Mouse (Mus musculus): ENCODE results near the gene Pip5k1b.

Pip5k1b gene

DNA sequence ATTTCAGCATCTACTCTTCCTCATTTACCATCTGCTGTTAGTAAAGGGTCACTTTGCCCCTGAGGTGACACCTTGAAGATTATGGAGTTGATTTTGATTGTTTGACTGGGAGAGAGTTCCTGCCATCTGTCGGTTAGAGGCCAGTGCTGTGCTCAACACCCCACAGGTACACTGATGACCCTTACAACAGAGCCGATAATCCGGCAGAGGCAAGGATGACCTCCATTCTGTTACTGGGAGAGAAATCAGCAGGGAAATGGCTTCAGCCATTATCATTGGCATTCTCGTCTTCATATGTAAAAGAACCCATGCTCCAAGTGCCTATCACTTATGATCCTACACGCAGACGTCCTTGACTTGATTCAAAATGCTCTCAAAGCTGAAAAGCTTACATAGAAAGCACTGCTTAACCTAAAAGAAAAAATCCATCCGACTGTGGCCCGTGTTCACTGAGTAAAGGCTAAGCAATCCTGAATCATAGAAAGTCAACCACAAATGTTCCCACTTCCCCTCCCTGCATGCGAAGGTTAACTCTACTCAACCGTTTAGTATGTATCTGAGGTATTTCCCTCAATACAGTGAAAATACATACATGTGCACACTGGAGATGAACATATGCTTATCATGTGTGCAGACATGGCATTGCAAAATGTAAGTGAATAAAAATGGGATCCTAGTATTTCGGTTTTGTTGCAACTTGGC is 146.7 kb downstream of the Pip5k1b start:
- DNase-seq = no peak

DNA sequence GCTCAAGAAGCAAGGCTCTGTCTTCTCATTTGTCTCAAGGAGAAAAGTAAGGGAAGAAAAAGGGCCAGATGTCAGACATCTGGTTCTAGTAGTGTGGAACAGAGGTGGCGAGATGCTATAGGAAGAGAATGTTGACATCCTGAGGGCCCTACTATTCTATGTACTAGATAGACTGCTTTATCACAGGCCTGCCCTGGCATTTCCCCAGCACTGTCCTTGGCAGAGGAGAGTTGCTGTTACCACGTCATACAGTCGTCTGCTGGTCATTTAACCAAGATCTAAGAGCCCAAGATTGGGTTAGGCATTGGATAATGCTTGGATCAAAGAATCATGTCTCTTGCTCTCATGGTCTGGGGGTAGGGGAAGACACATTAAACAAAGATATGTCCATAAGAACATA is 151.0 kb downstream of the Pip5k1b start:
- no peak for DNase-seq

DNA sequence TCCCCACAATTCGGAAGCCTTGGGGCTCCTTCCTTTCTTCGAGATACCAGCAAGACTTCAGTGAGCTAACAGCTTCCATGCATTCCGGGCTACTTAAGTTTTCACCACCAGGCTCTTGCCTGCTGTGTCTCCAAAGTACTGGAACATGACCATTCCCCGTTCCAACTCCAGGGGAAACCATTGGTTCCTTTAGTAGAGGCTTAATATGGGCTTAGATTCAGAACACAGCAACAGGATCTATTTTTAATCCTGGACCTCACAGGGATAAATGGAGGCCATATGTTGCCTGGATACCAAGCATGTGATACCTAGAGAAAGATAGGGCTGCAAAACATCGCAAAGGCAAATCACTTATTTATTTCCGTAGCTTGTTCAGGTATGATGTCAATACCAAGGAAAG is 152.4 kb downstream of the Pip5k1b start:
- DNase-seq = no peak

DNA sequence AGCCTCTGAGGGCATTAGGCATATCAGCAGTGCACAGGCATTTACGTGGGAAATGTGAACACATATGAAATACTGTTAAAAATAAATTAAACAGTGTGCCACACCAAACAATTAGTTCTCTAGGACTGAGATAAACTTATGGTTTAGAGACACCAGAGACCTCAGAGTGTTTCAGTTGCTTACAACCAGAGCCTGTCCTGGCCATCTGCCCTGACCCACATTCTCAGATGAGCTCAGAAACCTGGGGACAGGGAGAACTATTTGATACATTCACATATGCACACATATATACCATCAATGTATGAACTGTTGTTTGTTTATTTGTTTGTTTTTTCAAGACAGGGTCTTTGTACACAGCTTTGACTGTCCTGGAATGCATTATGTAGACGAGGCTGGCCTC is 161.8 kb downstream of the Pip5k1b start:
- DNase-seq = no peak

DNA sequence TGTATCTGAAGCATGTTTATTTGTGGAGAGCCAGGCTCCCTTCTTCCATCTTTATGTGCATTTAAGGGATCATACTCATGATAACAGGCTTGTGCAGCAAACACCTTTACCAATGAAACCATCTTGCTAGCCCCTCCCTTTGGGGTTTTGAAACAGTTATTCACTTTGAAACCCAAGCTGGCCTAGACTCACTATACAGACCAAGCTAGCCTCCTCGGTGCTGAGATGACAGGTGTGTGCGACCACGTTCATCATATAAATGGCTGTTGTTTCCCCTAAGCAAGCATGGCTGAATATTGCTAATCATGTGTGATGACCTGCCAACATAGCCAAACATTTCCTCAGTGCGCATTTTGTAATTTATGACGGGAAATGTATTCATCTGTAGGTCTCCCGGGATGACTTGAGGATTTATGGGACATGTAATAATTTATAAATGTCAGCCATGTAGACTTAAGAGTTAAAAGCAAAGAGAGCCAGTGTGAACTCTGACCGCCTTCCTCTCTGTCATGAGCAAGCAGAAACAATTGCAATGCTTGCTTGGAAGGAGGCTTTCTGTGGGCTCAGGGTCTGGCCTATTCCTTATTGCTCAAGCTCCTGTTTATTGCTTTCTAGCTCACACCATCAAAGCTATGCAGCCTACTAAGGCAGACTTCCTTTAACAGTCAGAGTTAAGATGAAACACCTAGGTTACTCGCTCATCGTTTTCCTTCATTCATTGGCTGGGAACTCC is 164.0 kb downstream of the Pip5k1b start:
- DNase-seq = no peak

DNA sequence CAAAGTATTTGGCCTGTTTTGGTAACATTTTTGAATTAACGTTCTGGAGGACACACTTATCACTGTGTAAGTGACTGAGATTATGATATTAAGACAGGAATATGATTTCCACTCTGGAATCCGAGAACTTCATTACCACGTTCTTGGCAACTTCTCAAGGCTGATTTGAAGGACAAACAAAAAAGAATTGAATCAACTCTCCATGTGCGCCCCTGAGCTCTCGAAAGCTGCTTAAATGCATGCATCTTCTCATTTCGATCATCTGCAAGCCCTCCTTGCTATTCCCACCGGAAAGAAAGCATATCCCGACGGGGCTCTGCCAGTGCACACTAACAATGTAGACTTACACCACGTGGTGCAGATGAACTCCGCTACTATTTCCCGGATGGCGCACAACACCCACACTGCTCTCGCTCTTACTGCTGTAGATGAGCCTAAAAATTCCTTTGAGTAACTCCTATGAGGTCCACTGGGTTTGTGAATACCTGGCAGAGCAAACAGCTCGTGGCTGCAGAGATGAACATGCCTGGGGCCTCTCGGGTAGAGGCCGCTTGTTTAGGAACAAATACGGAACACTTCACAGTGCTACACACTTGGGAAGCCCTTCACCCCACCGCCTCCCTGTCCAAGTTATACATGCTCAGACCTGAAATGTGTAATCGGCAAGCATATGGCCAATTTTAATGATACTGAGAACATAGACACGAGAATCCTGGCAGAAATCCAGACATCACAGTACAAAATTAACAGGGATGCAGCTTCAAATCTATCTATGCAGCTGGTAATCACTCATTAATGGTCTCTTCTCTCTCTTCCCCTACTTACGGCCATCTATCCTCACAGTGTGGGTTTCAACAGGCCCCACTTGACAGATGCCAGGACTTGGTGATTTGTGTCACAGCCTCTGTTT is 168.5 kb downstream of the Pip5k1b start:
- no peak for DNase-seq

DNA sequence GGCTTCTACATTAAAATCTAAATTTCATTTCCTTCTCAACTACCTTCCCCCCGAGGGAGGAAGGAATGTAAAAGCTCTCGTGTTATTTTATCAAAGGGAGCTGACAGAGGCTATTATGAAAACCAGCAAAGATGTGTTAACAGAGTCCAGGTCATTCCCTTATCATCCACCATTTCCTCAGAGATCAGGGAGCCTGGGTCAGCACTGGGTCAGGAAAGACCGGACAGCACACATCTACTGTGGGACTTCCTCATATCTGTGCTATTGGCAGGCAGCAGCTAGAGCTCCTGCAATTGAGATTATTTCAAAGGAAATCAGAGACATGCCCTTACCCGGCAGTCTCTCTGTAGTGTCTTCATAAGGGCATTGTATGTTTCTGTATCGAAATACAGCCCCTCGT is 177.2 kb downstream of the Pip5k1b start:
- DNase-seq = no peak

DNA sequence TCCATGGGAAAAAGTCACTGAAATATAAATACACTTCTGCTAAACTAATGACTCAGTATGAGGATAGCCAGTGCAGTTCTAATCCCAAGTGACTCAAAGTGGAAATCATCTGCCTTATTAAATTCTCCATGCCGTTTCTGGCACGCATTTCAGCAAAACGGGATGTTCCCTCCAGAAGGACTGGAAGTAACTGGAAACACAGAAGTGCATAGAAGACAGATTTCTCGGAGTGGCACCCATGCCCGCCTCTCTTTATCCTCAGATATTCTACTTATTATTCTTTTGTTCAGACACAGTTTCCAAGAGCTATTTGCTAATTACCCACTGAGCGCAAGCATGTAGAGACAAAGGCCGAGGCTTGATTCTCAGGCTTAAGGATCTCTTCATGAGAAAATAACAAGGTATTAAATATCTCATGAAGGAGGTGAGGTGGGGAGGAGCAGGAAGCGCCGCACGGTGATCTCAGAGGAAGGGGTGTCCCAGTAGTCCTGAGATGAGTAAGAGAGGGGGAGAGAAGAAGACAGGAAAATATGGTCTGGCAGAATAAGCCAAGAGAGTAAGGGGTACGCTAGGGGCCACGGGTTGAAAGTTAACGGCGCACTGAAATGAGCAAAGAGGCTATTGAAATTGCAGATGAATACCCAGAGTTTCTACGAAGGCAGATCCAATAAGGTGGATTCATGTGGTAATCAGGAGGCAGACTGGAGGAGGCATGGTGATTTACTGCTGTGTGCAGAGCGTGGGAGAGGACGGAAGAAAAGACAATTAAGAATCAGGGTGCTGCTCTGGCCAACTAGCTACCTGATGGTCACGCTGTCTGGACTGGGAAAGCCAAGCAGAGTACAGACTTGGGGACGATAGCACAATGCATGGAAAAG is 183.7 kb downstream of the Pip5k1b start:
- DNase-seq = no peak

DNA sequence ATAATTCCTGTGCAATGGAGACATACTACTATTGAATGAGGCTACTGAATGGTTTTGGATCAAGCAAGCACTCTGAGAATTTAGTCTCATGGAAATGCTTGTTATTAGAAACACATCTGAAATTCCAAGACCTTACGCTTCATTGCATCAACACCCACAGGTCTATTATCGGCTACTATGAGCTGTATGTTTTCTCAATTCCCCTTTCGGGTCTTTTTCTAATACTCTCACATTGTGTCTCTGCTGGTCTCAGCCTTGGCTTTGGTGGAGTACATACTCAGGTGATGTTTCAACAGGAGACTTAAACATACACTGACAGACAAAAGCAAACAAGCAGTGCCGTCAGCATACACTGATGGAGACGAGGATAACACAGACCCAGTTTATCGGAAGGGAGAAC is 187.3 kb downstream of the Pip5k1b start:
- DNase-seq = no peak

DNA sequence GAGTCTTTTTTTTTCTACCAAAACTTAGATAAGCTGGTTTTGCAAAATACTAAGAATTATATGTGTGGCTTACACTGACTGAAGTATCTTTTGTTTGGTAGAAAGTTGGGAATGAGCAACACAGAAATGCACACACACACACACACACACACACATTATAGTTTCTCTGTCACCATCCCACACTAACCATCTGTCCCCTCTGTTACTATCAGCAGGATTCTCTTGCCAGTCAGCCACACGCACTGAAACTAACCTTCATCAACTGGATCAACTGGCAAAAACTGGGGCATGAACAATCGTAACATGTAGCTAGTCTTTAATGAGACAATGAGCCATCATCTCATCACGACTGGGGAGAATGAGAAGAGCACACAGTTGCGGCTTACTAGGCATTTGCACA is 187.9 kb downstream of the Pip5k1b start:
- DNase-seq = no peak

DNA sequence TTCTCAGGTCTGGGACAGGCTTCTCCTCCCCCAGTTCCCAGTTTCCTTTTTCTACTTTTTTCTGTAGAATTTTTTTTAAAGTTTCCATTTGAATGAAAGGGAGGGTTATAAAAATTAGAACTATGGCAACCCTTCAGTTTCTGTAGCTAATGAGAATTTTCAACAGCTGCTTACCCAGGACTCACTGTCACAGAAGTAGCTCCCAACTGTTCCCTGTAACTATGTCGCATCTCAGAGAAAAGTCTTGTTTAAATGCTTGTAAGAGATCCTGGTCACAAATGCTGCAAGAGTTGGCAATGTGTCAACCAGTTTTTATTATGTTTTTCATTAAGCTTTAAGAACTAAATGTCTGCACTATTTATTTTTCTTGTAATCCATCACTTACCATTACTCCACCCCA is 188.9 kb downstream of the Pip5k1b start:
- no peak for DNase-seq

DNA sequence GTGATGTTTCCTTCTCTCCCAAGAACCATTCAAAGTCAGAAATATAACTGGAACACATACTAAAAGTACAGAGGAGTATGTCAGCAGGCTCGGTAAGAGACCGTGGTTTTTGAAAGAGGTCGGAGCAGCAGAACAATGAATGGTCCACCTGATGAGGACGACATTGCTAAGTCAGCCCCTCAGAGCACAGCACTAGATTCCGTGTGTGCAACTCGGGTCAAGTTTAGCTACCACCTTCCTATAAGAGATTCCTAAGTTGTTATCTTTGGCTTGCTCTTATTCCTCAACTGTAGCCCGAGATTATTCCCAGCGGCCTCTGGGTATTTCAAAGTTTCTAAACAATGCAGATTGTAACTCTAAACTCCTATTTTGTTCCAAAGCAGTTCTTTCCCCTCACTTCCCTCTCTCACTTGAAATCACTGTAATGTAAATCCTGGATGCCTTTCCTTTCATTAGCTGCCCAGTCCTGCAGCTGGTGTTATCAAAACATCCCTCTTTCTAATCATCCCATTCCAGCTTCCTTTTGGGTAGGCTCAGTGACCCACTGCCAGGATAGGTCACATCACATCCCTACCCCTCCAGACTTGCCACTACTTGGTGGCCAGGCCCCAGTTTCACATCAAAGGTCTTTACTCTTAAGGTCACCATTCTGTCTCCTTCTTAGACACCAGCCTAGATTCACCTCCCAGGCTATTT is 192.9 kb downstream of the Pip5k1b start:
- DNase-seq = no peak

DNA sequence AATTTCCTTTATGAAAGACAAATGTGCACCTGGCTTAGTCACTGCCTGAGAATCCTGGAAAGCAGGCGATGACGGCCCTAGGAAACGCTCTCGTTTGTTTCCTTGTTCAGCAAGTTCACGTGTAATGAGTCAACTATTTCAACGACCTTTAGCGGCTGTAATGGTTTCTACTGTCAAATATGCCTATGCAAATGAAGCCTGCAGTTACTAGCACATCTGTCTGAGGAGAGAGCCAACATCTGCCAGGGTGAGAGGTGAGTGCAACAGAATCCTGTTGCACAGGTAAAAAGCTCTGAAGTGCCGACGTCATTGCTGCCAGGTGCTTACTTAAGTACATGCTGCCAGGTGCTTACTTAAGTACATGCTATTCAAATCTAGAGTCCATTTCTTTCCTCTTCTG is 196.4 kb downstream of the Pip5k1b start:
- peak; percentile 24 for DNase-seq

DNA sequence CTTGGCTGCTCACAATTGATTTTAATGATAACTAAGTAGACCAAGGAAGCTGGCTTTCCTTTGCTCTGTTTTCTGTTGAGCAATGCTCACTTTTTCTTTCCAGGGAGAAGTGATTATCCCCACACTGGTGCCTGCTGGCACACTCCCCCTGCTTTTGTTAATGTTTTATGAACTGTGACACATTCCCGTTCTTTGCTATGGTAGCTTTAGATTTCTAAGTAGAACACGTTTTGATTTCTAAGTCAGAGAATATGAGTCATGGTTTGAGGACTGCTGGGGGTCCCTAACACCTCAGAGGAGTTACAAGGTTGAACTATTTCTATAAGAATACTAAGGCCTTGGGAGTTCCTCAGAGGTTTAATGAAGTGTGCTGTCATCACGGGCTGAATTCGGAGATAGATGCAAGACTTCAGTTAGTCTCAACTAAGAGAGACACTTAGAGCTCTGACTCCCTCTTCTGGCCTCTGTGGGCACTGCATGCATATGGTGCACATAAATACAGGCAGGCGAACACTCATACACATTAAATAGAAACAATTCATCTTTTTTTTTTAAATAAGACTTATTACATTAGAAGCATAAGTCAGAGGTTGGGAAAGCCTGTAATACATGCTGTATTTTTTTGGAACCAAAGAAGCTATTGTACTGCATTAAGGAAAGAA is 203.2 kb downstream of the Pip5k1b start:
- DNase-seq = no peak

DNA sequence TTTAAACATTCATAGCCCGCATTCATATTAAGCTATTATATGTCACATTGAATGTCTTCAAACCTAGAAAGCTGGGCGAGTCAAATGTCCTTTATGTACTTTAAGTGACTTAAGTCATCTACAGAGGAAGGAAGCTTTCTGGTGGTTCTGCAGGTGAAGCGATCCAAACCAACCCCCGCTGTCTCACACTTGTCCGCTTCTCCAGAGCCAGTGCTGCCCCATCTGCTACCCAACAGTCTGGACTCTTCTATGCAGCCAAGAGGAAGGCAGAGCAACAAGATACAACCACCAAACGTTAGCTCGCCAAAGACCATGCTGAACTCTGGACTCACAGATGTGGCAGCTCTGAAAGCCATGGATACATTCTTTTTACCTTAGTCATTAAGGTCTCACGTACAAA is 211.2 kb downstream of the Pip5k1b start:
- no peak for DNase-seq

DNA sequence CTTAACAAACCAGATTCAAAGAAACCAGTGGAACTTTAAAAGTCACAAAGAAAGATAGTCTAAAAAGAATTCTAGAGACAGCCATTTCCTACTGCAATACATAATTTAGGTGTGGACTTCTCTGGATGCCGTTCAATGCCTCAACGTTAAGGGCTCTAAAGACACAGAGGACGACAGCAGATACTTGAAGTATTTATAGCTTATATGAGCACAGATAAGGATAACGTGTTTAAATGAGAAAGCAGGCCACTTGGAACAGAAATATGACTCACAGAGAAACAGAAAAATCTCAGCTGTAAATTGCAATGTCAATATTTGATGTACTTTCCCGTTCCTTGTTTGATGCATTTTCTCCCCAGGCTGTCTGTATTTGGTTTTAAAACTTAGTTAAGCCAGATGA is 212.9 kb downstream of the Pip5k1b start:
- peak; percentile 29 for DNase-seq

DNA sequence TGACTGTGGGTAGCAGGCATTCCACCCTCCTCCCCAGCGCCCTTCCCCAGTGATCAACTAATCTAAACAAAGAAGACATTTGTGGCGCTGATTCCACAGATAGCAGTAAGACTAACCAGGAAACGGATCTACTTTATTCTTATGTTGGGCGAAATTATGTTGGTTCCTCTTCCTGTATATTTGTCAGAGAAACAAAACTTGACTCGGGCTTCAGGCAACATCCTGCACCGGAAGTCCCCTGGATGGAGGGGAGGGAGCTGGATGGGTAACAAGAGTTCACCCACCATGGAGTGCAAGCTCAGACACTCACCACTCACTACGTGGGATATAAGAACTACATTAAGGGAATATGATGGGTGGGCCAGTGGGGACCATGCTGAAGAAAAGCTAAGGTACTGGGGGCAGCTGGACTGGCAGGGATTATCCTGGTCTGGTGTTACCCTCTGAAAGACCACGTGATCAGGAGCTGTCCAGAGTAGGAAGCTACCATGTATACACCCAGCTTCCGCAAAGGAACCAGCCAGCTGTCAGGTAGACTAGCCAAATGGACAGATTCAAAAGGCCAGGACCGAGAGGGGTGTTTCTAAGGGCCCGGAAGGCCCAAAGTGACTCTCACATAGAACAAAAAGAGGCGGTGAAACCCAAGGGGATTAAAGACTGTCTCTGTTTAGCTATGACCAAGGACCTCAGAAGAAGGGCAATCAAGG is 219.1 kb downstream of the Pip5k1b start:
- DNase-seq = no peak

DNA sequence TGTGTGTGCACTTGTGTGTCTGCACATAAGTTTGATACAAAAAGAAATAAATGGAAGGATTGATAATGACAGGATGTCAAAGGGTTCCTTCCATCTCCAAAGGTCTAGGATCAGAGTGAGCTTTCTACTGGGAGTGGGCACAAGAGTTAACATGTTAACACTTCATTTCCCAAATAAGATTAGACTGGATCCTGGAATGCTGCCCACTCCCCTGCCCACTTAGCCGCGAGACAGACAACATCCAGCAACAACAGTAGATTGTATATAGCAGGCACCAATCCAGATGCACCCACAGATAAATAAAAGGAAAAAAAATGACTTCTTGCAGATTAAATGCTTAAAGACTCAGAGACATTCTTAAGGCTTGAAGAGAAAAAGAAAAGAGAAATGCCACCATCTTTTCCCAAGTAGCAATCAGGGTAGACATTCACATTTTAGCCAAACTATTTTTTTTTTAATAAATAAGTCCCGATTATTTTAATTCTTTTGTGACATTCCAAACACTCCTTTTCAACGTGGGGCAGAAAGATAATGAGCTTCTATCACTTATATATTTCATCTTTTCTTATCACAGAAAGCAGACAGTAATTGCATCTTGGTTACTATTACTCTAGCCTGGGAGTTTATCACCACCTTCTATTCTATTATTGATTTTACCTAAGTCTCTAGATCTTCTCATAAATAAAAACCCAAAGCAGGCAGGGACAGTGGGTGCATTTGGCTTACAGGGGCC is 219.9 kb downstream of the Pip5k1b start:
- no peak for DNase-seq

DNA sequence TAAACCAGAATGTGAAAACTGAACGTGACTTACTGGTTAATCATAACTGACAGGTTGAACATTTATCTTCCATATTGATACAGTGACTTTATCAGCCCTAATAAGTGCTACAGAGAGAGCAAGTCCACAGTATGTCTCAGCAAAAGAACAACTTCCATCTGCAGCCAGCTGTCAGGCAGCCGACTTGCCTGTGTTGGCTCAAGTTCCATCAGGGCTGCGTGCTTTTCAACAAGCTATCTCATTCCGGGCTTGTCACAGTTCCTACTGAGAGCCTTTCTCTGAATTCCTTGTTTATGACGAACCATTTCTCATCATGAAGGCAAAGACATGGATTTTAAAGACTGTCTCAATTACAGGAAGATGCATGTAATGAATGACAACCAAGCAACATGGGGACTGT is 222.7 kb downstream of the Pip5k1b start:
- peak; percentile 37 for DNase-seq

DNA sequence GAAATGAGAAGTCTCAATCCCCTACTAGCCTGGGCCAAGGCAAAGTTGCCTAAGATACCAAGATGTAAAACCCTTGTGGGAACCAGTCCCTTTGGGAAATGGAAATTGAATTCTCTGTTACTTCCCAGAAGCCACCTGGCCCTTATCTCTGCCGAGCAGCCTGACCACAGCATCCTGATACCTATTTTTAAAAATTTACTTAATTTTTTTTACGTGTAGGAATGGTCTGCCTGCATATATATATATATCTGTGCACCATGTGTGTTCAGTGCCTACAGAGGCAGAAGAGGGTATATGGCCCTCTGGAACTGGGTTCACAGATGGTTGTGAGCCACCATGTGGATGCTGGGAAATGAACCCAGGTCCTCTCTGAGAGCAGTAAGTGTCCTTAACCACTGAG is 224.4 kb downstream of the Pip5k1b start:
- no peak for DNase-seq
